Mouse (Mus musculus) fat pad, adult 2 months (tissue): ENCODE results near the gene Arl6ip5.
"Not testable (repeated sequence)": the region's sequence is repeated elsewhere in the genome, so short reads cannot be mapped to it uniquely, and the experiment has no call there.

Experiments
- DNase-seq: peaks from one replicate; pipeline ENCODE4 v3.0.0-alpha.2; 2011; ENCODE audit warnings: low read depth, low spot score; ENCODE audit errors: extremely low read depth

Arl6ip5 gene

DNA sequence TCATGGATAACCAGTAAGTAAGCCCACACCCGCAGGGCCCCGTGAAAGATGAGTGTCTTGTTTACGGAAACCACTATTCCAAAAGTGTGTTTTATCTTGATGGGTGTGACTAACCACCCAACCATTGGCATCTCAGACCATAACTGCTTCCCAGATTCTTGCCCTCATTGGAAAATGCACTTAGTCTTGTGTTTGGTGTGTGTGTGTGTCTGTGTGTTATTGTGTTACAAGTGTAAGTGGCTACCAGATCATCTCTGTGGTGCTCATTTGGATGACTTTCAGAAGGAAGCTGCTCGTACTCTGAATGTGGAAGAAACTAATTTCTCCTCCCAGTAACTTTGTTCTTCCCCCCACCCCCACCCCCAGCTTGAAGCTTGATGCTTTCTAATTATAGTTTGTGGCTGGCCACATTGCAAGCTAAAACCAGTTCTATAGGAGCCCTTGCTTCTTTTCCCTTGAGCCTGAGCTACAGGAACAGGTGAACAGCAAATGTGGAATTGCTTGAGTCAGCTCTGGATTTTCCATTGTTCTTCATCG, 12.5 kb downstream of the Arl6ip5 start:
- DNase-seq = no peak

DNA sequence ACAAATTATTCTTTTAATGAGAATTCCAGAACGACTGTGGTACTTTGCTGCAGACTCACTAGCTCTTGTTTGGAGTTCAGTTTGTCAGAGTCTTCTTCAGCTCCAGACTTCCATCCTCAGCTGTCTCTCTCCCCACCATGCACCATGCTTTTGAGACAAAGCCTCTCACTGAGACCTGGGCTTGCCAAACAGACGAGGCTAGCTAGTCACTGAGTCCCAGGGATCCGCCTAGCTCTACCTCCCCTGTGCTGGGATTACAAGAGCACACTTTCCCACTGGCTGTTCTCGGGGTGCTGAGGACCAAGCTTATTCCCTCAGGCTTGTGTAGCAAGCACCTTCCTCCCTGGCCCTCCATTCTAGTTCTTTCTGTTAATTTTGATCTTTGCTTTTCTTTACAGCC, 13.1 kb downstream of the Arl6ip5 start:
- no peak for DNase-seq

- no peak for DNase-seq
These were observed 14.0 kb downstream of the Arl6ip5 start for GRCm38 (mm10) chr6:97224505-97224904.

DNA sequence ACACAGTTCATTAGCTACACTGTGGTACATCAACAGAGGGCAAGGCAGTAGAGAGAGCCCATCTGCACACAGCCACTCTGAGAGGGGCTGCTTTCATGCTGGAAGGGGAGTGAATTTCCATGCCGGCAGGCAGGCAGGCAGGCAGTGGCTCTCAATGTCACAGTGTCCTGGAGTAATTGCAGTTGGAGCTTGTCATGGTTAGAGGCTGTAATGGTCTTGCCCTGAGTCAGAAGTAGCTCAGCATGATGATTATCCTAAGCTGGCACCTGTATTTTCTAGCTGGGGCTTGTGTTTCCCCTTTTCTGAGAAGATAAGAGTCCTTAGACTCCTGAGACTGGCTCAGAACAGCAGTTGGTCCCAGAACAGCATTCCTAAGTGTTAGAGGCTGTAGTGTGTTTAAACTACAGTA, 15.6 kb downstream of the Arl6ip5 start:
- DNase-seq = no peak

DNA sequence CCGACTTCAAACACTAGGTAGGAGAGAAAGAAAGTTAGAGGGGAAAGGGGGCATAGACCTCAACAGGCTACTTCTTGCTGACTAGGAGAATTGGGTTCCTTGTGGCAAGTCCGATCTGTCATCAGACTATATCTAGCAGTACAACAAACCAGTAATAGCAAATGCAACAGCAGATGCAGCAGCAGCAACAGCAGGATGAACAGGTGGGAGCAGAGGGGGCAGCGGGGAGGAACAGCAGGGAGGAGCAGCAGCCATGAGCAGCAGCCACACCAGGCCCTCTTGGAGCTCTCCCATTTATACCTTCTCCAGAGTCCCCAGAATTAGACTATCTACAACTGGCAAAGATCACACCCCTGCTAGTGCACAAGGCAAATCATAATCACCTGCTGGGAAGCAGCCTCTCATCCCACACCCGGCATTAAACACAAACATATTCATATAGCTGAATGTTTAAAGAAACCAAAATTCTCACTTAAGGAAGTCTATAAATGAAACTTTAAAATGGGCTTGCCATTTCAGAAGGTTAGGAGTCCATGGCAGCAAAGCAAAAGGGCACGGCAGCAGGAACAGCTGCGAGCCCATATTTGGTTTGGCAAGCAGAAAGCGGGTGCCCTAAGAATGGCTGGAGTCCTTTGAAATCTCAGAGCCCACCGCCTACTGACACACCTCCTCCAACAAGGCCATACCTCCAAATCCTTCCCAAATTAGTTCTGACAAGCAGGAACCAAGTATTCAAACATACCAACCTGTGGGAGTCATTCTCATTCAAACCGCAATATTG, 16.8 kb downstream of the Arl6ip5 start:
- DNase-seq = no peak

GRCm38 (mm10) chr6:97234911-97235668, 24.6 kb downstream of the Arl6ip5 start:
- DNase-seq = no peak

DNA sequence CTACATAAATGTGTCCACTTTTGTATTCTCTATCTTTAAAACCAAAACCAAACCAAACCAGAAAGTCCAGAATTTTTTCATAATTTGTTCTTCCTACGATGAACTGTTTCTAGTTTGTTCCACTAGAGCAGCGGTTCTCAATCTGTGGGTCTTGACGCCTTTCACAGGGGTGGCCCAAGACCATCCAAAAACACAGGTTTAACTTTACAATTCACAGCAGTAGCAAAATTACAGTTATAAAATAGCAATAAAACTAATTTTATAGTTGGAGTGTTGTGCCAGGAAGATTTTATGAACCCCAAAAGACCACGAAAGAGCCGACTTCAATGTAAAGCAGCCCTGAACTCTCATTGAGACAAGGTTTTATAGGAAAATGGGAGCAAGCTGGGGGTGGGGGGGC, 25.6 kb downstream of the Arl6ip5 start:
- DNase-seq = no peak

DNA sequence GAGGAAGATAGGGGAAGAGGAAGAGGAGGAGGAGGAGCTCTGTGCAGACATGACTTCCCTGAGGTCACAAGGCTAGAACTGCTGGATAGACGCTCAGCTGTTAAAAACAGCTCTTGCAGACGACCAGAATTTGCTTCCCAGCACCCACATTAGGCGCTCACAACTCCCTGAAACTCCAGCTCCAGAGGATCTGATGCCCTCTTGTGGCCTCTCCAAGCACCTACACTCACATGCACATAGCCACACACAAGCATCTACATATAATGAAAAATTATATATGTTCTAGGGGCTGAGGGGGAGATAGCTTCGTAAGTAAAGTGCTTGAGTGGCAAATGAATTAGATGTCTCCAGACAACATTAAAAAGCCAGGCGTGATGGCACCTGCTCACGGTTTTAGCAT, 28.9 kb downstream of the Arl6ip5 start:
- no peak for DNase-seq

- DNase-seq = no peak
These were observed 29.6 kb downstream of the Arl6ip5 start for GRCm38 (mm10) chr6:97240092-97240491.

DNA sequence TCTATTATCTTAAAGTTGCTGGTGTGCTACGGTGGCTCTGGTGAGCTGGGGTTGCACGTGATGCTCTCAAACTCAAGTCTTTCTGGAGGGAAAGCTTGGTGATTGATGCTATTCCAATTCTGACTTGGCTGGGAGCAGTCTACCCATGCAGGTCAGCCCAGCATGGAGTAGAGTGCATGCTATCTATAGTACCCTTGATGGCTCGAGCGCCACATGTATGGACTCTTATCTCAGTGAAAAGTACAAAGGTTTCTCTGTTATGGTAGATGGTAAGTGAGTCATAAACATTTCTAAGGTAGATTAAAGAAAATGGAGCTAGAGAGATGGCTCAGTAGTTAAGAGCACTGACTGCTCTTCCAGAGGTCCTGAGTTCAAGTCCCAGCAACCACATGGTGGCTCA, 32.0 kb downstream of the Arl6ip5 start:
- DNase-seq = no peak

DNA sequence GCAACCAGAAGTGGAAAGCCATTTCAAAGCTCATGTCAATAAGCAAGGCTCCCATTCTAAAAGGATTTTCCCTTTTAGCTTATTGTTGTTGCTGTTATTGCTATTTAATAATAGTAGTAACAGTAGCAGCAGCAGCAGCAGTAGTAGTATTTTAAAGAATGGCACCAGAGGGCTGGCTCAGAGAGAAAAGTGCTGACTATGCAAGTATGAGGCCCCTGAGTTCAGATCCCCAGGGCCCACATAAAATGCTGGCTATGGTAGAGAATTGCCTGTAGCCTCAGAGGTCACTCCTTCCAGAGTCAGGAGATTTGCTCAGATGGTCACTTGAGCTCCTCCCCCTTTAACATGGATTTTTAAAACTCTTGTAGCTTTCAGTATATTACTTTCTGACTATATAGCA, 34.7 kb downstream of the Arl6ip5 start:
- DNase-seq = no peak

DNA sequence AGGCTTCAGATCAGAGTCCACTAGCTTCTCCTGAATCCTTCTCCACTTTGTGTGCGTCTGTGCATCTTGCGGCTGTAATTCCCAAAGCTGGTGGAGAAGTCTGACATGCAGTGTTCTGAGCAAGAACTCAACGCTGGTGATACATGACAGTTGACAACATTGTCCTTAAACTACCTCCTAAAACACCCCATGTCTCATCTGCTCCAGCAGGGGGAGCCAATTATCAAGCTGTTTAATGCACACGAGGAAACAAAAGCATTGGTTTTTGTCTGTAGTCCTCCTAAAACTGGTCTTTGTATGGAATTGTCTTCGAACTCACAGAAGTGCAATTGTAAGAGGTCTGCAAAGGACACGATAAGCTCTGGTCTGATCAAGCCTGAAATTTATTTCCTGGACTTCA, 40.5 kb downstream of the Arl6ip5 start:
- no peak for DNase-seq

- peak; percentile 45 for DNase-seq
These were observed 41.6 kb downstream of the Arl6ip5 start for GRCm38 (mm10) chr6:97252086-97252485.

DNA sequence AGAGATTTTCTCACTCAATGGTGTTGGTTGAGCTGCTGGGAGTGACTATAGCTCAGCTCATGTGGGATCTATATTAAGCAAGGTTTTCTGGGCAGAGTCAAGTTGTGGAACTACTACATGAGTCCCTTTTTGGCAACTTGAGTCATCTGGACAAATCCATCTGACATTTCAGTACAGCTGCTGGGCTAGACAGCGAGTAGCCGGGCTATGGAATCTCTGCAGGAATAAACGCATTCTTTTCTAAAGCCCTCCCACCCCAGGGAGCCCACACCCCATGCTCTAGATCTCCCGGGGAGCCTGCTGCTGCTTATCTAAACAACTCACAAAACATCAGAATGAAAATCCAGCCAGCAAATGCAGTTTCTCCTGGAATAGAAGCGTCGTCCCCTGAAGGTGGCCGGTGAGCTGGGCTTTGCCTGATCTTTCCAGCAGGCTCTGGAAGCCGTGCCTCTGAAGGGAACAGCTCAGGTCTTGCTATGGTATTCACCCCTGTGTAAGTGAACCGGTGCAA, 42.3 kb downstream of the Arl6ip5 start, which contains the start of gene Lmod3:
TSS of gene Lmod3 (minus strand) at position 49 of the 511 bp plus-strand sequence.
- DNase-seq = no peak

DNA sequence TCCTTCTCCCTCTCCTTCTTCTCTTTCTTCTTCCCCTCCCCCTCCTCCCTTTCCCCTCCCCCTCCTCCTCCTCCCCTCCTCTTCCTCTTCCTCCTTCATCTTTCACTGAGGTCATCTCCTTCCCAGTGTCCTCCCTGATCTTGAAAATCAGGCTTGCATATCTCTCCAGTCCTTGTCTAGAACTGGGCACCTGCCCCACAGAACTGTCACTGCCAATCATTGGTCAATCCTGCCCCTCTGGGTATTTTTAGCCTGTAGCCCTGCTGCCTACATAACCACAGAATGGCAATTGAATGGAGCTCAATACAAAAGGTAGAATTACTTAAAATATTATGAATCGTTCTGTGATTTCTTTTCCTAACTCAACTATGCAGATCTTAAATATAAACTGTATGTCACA, 48.0 kb downstream of the Arl6ip5 start:
- DNase-seq = no peak

GRCm38 (mm10) chr6:97259926-97260325, 49.4 kb downstream of the Arl6ip5 start:
- not testable (repeated sequence) for DNase-seq

DNA sequence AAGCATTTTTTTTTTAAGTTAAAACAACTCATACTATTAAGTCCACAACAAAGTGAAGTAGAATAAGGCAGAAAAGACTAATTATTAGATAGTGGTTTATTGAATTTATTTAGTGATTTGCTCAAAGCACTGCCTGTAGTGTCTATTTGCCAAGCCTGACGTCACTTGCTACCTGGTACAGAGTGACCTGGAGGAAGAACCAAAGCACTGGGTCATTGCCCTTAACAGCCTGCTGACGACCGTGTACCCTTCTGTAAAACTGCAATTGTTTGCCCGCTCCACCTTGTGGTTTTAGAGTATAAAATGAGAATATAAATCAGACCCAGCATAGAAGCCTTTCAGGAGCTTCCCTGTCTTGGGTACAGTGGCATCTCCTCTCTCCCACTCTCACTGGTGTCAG, 51.7 kb downstream of the Arl6ip5 start:
- no peak for DNase-seq

- not testable (repeated sequence) for DNase-seq
These were observed 53.3 kb downstream of the Arl6ip5 start for GRCm38 (mm10) chr6:97263750-97264149.

- DNase-seq = no peak
These were observed 54.8 kb downstream of the Arl6ip5 start for GRCm38 (mm10) chr6:97265240-97265639.

DNA sequence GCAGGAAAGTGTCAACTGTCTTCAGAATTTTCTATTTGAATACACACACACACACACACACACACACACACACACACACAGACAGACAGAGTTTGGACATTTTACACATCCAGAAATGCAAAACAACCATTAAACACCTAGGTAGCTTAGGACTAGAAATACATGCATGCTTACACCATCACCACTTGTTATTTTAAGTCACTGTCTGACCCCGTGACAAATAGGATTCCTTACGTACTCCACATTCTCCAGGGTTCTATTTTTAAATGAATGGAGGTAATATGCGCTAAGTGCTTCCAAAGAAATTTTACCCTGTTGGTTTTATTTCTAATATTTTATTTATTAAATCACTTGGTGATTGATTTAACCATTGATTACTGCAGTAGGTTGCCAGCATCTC, 55.2 kb downstream of the Arl6ip5 start:
- DNase-seq = no peak

DNA sequence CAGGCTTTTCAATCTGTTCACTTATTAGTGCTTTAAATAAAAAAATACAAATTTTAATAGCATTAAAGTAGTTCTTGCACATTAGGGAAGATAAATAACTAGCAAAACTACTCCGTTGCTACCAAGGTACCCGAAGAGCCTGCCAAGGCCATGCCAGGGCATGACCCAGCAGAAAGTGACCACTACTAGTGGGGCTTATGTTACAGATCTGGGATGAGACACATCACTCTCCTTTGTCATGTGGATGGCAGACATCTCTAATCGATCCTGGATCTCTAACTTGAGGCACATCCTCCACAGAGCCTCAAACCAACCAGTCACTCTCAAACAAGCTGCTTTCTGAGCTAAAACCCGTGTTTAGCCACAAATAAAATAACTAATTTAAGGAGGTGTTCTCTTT, 56.2 kb downstream of the Arl6ip5 start:
- DNase-seq = no peak

DNA sequence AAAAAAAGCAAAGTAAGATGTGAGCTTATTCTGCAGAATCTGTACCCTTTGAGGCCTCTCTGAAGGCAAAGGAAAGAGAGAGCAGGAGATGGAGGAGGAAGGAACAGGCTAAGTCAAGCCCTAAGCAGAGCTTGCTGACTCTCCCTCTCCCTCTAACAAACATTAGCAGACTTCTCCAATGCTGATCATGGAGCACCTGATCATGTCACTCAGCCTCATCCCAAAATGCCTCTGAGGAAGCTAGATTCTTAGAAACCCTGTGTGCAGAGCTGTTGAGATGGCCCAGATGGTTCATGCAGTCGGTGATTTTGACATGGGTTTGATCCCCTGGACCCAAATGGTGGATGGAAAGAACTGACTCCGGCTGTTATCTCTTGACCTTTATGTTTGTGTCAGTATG, 56.6 kb downstream of the Arl6ip5 start:
- no peak for DNase-seq
